Mouse (Mus musculus) kidney, postnatal 4 days (tissue): ENCODE data around the gene Tmem198.

ENCODE experiments used
- DNase-seq, 2 experiments: peaks; one replicate each; pipeline ENCODE4 v3.0.0; 2021; ENCODE audit warnings: mixed read lengths in 2 of 2

The Tmem198 gene

GRCm38 (mm10) chr1:75478916-75479634 lies at the start of gene Tmem198, which contains the start of gene Chpf:
Tmem198 (plus strand) TSS chr1:75479532.
Chpf (minus strand) TSS chr1:75479307.
- peak; percentile 98 for DNase-seq

DNA sequence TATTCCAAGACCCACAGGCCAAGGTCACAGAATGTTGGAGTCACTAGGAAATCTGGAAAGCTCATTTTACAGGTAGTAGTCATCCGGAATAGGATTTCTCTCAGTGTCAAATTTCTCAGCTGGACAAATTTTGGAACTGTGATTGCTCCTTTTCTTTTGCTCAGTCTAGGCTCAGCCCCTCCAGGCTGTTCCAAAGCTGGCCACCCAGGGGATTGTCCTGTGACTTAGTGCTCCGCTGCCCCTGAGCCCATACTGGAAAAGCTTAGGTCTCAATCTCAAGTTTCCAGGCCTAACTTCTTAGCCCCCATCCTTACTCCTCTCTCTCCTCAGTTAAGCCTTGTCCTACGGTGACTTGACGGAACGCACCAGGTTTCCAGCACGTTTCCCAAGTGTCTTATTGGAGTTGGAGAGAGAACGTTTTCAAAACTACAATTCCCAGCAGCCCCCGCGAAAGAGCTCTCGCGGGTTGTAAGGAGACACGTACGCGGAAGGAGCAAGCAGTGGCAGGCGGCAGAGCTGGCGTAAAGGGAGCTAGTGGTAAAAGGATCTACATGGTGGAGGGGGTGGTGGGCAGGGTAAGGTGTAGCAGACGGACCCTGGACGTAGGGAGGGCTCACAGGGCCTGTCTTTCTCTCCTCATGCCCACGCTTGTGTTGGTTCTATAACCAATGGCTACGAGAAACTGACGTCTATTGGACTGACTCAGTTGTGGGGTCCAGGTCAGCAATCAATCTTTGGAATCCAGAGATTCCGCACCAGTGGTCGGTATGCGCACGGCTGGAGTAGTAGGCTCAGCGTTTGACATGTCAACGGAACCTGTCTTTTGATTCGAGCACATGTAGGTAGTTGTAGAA lies 43.6 kb upstream of the Tmem198 start, which contains the start of gene Gmppa:
TSS of gene Gmppa (plus strand) at position 456 of the 854 bp plus-strand sequence.
- peak; percentile 86 to 90 for DNase-seq

DNA sequence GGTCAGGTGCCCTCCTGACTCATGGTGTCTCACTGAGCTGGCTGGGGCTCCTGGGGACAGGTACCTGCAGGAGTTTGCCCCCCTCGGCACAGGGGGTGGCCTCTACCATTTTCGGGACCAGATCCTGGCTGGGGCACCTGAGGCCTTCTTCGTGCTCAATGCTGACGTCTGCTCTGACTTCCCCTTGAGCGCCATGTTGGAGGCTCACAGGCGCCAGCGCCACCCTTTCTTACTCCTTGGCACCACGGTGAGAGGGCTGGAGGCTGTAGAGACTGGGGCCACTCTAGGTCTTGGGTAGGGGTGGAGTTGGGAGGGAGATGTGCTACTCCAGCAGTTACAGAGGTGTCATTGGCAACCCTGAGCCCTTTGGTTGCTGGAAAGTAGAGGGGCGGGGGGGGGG lies 40.5 kb upstream of the Tmem198 start:
- no peak for DNase-seq

DNA sequence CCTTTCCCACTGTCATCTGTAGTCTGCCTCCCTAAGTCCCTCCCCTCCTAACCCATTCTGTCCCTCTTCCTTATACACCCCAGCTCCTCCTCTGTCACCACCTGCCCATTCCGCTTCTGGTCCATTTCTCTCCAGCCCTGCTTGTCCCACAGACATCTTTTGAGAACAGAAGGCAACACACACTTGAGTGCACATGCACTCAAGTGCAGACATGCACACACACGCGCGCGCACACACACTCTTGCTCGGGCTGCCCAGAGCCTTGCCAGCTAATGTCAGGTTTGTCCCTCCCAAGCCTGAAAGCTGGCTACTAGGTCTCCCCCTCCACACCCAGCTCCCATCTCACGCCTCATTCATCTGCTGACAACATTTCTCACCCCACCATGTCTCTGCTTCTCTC lies 38.7 kb upstream of the Tmem198 start:
- no peak for DNase-seq

- no peak for DNase-seq
These were observed 37.8 kb upstream of the Tmem198 start for GRCm38 (mm10) chr1:75441471-75441996.

DNA sequence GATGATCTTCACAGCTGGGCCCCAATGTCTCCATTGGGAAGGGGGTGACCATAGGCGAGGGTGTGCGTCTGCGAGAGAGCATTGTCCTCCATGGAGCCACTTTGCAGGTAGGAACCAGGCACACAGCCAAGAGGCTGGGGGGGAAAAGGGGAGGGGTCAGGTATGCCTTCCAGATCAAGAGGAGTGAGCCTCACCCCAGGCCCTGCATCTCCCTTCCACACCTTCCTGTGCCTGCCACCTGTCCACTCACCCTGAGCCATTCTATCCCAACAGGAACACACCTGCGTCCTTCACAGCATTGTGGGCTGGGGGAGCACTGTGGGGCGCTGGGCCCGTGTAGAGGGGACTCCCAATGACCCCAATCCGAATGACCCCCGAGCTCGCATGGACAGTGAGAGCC lies 37.2 kb upstream of the Tmem198 start:
- no peak for DNase-seq

DNA sequence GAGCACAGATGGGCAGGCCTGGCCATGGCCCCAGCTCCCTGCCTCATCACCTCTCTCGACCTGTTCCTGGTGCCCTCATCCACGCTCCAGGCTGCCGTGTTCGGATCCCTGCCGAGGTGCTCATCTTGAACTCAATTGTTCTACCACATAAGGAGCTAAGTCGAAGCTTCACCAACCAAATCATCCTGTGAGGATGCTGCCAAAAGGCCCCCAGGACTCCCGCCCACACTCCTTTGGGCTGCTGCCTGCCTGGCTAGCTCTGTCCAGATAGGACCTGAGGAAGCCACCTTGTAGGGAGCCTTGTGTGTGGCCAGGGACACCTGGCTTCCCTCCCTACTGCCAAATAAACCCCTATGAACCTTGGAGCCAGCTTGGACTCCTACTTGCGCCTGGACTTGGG lies 36.5 kb upstream of the Tmem198 start:
- no peak for DNase-seq

DNA sequence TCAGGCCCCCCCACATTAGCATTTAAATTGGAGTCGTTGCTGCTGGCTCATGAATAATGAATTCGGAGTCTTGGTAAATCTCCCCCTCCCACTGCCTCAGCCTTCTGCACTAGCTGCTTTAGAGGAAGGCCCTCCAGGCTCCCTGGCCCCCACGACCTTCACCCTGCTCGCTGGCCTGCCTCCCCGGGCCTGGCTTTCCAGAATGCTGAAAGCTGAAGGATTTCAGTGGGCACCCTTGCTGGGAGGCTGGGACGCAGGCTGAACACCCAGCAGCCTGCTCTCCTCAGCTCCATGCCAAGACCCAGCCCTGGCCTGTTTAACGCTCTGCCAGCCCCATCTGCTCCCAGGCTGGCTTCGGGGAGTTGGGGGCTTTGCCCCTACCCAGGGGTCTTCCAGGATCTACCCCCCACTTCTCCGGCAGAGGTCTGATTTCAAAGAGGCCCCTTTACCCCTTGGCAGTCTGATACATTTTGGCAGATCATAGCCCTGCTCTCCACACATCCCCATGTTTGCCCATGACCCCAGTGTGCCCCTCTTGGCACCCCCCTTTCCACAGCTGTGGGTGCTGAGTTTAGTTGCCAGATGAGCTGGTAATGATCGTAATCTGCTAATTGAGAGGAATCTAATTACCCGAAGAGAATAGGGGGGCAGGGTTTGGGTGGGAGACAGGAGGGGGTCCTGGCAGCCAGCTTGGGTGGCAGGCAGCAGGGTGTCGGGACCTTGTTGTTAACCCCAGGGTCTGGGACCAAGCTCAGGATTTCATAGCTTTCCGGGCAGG lies 35.9 kb upstream of the Tmem198 start:
- no peak for DNase-seq

- DNase-seq, result no peak
These were observed 35.1 kb upstream of the Tmem198 start for GRCm38 (mm10) chr1:75444208-75444607.

GRCm38 (mm10) chr1:75445141-75445701 lies 34.1 kb upstream of the Tmem198 start:
- no peak for DNase-seq

DNA sequence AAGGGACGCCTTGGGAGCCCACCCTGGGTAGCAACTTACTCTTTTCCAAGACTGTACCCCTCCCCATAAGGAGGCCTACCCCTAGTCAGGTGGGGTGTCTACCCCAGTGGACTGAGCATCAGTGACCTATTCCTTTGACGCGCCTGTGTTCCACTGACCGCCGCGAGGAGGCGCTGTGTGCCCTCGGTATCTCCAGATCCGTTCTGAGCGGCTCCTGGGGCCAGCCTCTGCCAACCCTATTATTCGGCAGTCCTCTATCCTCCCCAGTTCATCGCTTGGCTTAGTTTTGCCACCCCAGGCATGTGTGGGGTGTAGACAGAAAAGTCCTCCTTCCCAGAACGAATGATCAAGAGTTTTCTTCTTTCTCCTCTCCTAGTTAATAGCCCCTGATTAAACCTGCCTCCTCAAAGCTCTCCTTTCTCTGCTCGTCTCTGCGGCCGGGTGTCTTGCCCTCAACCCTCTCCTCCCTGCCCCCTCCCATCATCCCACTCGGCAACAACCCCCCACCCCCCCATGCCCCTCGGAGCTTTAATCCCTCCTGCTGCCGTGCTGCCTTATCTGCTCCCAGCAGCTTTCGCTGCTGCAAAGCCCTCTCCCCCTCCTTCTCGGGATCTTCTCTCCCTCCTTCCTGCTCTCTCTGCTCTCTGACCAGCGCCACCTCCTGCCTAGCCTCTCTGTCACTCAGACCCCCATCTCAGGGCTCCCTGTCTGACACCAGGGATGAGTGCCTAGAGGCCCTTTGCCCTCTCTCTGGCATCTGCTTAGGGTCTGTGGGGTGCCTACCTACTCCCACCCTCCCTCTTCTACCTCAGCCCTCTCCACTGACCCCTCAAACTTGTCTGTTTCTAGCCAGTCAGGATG lies 33.4 kb upstream of the Tmem198 start:
- peak; percentile 88 to 89 for DNase-seq

DNA sequence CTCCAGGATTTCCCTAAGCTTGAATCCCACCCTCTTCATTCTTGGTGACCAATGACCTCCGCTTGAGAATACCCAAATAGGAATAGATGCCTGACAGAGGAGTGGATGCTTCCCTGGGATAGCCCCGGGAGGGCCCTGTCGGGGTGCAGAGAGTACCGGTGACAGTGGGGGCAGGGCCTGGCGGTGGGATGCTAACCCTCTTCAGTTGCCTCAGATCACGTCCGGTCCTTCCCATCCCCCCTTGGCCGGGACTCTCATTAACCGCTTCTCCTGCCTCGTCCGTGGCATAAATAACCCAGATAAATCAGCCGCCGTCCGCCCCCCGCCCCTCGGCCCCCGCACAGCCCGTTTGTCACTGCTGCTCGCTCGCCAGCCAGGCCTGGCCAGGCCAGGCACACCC lies 32.7 kb upstream of the Tmem198 start:
- peak; percentile 58 to 75 for DNase-seq

GRCm38 (mm10) chr1:75447265-75448051 lies 31.9 kb upstream of the Tmem198 start:
- DNase-seq, result peak in 1 of 2 experiments; percentile 58

DNA sequence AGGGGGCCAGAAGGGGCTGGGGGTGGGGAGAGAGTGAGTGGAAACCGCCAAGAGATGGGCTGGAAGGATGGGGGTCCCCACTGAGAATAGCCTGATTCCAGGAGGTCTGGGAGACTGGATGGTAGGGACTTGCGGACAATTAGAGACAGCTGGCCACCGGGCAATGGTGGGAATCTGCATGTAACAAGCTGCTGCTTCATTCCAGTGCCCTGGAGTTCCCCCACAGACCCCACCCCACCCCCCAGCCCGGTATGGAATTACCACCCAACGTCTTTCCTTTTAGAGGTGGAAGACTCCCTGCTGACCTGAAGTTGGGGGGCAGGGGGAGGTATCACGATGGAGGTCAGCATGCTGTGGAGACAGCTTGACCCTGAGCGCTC lies 31.3 kb upstream of the Tmem198 start:
- no peak for DNase-seq

DNA sequence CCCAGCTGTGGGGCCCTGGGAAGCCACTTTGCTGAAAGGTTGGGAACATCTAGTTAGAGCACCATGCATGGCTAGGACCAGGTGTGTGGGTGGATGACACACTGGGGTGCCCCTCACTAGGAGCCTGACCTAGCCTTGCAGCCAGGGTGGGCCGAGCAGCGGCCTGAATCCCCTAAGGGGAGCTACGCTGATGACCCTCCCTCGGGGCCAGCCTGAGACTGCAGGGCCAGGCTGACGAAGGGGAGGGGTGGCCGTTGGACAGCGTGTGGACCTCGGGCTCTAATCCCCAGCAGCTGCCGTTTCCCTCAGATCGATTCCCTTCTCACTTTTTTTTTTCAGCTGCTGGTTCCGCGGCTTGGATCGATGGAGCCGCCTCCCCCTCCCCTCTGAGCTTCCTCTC lies 30.4 kb upstream of the Tmem198 start:
- no peak for DNase-seq

DNA sequence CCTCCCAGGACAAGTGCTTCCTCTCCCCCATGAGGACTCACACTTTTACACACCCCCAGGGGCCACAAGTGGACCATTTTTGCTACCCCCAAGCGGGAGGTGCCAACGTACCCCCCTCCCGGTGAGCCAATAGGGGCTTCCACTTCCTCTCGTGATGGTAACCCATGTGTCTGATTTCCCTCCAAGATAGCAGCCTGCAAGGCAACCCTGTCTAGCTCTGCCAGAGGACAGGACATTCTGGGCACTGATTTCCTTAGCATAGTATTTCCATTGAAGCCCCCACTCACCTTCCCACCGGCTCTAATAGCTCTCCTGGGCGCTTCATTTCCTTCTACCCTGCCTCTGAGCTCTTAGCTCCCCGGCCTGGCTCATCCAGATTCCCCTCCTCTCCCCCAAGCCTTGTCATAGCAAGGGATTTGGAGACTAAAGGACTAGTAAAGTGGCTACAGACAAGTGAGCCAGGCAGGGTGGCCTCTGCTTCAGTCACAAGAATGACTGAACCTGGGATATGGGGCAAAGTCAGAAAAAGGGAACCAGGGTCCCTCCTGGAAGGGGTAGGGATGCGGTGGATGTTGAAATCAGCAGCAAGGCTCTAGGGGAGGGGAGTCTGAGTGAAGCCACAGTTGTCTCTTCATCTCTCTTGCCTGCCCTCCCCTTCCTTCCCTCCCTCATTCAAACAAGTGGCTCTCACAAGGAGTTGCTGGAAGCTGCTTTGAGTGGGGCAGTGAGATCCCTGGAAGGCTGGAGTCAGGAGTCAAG lies 29.8 kb upstream of the Tmem198 start:
- no peak for DNase-seq

DNA sequence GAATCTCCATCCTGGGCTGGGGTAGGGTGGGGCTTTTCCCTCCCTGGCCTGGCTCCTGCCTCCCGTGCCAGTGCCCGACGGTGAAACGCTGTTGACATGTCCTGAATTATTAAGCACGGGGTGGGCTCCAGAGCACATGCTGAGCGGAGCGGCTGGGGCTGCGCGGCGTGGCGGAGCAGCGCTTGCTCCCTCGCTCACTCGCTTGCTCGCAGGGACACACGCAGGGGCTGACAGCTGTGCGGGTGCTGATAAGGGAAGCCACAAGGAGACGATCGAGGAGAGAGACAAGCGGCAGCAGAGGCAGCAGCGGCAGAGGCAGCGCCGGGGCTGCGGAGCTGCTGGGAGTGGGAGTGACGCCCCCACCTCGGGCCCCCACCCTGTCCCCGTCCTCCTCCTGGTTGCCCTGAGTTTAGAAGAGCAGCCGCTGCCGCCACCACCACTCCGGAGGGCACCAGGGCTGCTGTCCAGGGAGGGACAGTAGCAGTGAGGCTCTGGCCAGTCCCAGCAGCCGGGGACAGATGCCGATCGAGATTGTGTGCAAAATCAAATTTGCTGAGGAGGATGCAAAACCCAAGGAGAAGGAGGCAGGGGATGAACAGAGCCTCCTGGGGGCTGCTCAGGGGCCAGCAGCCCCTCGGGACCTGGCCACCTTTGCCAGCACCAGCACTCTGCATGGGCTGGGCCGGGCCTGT lies 28.9 kb upstream of the Tmem198 start, which contains the start of gene Asic4:
TSS of gene Asic4 (plus strand) at position 123 of the 692 bp plus-strand sequence.
- peak; percentile 56 to 62 for DNase-seq

- DNase-seq, result no peak
These were observed 27.4 kb upstream of the Tmem198 start for GRCm38 (mm10) chr1:75451900-75452299.

GRCm38 (mm10) chr1:75455433-75455832 lies 23.9 kb upstream of the Tmem198 start:
- DNase-seq, result no peak
